Mouse (Mus musculus): Measurements from ENCODE around the gene Slc46a3.

Gene Slc46a3

DNA sequence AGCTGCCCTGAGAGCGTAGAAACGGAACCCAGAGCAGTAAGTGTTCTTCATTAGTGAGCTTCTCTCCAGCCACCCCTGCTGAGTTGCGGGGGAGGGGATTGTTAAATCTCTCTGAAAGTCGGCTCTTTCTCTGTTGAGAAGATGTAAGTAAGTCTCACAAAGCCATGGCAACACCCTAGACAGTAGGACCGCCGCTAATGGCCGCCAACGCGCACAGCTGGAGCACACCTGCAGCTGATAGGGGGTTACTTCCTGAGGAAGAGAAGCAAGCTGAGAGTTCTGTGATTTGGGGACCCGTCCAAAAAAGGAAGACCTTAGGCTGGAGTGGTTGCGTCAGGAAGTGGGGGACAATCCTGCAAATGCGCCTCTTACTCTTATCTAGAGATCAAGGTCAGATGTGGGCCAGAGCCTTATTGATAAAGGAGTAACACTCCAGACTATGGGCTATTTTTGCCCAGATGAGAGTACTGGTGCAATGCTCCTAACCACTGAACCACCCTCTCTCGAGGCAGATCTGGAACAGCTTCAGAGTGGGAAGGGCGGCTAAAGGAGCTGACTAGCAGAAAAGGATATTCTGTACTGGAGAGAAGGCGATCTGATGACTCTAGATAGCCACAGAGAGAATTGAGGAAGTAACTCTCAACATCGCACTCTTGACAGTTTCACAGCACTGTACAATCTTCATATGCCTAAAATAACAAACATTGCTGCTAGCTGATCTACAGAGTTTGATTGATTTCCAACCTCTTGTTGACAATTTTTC lies 1.0 kb upstream of the Slc46a3 start:
- DNase-seq (ENCODE audit: low read depth, low spot score): no peak

DNA sequence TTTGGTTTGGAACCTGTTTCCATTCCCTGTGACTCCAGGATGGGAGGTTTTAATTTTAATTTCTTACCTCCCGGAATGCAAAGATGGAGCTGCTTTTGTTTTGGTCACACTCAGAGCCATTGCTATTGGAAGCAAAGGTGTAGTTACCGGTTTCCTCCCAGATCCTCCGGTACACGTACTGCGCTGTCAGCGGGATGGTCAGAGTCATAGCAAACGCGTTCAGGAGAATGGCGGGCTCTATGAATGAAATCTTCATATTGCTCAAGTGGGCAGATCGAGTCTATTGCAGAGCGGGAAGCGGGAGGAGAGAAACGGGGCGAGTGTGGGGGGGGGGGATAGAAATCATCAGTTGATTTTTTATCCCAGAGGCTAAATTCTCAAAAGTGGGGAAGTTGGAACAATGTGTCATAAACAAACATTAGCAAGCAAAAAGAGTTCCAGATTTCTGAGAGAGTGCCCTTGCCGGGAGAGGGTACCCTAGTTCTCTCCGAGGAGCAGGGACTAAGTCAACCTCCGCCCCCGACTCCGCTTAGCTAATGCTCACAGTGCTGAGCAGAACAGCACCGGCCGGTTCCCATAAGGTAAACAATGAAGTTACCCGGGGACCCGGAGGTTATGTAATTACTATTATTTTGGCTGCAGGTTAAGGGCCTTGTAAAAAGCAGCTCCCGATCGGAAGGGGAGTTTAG lies 705 bp downstream of the Slc46a3 start:
- no peak for DNase-seq (ENCODE audit: low read depth, low spot score)

DNA sequence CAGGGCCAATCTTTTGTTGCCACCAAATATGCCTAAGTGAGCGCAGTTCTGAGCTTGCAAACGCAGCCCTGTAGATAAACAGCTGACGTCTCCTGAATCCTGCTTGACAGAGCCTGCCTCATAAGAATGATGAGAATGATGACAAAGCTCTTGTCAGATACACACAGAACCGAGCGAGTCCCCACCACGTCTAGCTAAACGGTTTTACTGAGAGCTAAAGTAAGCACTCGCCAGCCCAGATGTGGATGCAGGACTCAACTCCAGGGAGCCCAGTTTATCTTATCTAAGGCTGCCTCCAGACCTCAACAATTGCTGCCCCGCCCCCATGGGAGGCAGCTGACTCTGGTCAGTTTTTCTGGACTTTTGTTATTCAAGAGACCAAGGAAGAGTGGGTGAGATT lies 1.5 kb downstream of the Slc46a3 start:
- DNase-seq (ENCODE audit: low read depth, low spot score): no peak

DNA sequence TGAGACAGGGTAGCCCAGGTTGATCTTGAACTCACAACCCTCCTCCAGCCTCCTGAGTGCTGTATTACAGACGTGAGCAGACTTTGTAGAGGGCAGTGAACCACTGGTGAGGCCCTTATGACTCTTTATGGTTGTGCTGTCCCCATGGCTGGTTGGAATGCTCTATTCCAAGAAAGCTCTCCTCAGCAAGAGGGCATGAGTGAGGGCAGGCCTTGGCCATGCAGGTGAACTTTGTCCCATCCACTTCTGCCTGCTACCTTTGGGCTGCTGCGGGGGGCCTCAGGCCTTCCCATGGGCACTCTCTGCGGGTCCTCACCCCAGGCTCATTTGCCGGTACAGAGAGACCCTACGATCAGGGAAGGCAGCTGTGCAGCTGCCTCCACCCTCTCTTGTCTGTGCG lies 1.9 kb downstream of the Slc46a3 start:
- no peak for DNase-seq (ENCODE audit: low read depth, low spot score)

DNA sequence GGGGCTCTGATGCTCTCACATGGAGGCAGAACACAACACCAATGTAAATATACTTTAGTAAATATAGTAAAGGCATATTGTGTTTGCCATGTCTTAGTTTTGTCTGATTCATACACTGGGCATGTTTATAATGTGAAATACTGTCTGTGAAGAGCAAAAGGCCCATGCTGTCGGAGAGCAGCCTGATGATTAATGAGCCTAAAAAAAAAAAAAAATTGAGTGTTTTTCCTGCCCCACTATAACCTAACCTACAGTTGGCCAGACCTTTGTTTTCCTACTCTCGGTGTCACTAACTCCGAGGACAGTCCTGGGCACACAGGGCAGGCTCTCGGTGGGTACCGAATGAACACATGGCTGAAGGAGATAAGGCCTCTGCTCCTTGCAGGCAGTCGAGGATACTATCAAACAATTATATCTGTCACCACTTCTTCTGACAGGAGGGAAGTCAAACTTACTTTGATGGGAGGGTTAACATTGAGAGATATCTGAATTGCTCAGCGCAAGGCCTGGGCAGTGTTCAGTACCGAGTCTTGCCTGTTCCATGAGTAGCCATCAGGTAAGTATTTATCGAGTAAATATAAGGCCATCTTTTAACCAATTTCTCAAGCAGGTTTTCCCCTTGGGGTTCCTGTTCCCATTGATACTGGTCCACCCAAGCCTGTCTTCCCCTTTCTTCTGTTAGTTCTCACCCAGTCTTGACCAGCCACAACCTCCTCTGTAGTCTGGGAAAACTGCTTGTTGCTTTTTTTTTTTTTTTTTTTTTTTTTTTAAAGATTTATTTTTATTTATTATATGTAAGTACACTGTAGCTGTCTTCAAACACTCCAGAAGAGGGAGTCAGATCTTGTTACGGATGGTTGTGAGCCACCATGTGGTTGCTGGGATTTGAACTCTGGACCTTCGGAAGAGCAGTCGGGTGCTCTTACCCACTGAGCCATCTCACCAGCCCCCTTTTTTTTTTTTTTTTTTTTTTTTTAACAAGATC lies 6.0 kb downstream of the Slc46a3 start:
- peak; percentile 49 for DNase-seq (ENCODE audit: low read depth, low spot score)

DNA sequence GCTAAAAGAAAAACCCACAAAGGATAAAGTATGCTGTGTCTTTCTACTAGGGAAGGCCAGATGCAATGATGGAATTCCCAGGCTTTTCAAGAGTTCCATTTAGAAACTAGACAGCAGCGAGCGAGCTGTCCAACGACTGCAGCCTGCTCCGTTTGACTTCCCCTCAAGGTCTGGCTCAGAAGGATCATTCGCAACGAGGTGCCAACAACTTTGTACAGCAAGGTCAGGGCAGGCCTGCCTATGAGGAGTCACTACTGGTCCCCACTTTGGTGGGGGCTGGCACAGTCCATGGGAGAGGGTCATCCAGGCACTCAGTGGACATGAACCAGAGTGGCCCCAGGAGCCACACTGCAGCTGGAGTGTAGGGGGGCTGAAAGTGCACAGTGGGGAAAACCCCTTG lies 11.0 kb downstream of the Slc46a3 start:
- no peak for DNase-seq (ENCODE audit: low read depth, low spot score)

DNA sequence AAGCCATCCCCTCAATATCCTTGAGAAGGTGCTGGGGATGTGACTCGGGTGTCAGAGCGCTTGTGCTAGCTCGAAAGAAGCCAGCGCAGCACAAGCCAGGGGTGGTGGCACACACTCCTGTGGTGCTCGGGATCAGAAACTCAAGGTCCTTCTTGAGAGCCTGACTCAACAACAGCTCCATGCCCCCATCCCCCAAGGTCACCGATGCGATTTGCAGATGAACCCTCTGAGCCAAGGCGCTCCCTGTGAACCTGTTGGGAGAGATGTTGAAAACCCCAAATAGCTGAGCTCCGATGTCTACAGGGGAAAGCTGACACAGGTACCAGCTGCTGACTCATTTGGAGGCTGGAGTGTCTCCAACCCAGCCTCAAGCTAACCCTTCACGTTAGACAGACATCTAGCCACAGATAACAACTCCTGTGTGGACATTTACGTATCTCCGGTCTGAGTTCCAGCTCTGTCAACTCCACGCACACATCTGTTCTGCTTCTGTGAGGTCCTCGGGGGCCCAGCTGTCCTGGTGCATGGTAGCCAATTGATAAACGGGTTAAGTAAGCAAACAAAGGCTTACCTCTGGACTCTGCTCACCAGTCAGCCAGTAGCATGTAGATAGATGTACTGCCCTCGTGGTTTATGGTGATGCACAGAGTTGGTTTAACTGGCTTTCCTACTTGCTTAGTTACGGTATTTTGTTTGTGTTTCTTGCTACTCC lies 14.5 kb downstream of the Slc46a3 start:
- no peak for DNase-seq (ENCODE audit: low read depth, low spot score)

DNA sequence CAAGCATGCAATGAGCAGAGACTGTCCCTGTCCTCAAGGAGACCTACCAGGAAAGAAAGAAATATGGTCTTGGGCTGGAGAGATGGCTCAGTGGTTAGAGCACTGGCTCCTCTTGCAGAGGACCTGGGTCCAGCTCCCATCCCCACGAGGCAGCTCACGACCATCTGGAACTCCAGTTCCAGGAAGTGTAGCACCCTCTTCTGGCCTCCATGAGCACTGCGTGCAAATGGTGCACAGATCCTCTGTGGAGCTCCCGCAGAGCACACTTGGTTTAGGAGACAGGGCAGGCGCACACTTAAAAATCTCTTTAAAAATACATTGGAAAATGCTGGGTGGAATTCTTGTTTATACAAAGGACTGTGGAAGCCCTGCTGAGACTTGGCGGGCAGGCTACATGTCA lies 17.1 kb downstream of the Slc46a3 start:
- DNase-seq (ENCODE audit: low read depth, low spot score): no peak

DNA sequence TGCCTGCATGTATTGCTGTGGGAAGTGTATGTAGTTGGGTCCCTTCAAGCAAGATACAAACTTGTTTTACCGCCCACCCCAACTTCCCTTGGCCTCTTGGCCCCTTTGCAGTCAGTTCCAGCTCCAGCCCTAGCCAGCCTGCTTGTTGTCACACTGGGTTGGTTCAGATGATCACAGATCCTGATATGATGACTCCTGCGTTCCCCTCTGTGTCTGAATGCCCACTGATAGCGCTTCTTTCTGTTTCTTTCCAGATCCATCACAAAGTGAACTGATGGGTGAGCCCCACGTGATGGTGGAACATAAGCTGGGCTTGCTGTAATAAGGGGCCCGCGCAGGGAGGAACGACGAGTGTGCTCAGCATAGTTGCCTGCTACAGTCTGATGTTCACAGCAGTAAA lies 19.4 kb downstream of the Slc46a3 start:
- no peak for DNase-seq (ENCODE audit: low read depth, low spot score)

DNA sequence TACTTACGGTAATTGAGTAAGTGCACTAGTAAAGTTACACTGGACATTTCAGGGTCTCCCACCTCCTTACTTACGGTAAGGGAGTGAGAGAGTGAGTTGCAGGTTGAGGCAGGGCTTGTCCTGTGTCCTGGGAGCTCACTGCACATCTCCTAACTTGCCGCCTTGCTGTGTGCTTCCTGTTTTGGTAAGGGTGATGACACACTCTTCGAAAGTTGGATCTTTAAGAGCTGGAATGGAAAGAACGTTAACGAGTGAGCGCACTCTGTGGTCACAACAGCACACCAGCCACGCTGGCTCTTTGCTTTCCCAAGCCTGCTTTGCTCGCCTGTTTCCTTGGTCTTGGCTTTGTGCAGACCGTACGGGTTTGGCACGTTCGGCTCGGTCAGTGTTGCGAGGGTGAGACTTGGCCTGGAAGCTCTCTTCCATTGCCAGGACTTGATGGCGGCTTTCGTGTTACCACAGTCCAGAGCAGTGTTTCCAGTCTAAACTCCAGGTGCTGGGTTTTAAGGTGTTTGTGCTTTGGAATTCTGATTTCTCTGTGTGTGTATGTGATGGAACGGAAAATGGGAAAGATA lies 20.0 kb downstream of the Slc46a3 start:
- DNase-seq (ENCODE audit: low read depth, low spot score): no peak

DNA sequence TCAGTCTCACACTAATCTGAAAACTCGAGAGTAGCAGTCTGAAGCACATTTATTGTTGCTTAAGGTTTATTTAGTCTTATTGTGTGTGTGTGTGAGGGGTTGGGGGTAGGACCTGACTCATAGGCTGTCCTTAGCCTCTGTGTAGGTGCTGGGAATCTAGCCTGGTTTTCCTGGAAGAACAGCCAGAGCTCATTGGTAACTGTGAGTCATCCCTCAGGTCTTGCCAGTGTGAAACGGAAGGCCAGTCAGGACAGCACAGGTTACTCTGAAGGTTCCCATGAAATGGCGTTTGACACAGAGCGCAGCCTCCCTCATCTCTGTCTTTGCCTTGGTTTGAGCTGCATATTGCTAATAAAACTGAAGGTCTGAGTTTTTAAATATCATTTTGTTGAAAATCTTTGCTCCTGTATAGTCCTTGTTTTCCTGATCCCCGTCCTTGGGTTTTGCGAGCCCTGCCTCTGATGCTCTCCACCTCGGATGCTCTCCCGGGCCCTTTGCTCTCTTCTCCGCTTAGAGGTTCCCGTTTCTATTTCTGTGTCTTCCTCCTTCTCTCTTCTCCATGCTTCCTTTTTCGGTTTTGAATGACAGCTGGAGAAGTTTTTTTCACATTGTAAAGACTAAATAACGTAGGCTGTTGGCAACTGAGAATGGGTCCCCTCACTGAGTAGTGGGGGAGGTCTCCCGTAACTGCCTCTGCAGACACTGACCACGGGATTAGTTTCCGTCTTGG lies 23.4 kb downstream of the Slc46a3 start:
- DNase-seq (ENCODE audit: low read depth, low spot score): peak; percentile 41

DNA sequence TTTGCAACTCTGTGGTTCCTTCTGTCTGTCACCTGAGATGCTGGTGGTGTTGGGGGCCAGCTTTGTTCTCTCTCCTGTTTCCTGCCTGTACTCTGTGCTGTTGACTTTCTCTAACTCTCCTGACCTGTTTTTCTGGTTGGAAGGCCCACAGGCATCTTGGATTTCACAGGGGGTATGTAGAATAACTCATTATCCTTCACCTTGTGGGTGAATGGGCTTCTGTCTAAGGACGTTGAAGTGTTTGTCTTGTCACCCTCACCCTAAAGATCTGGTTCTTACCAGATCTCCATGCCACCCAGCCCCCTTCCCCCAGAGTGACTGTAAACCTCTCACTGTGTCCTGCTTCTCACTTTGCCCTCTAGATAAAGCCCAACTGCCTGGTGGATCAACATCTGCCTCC lies 24.3 kb downstream of the Slc46a3 start:
- no peak for DNase-seq (ENCODE audit: low read depth, low spot score)

DNA sequence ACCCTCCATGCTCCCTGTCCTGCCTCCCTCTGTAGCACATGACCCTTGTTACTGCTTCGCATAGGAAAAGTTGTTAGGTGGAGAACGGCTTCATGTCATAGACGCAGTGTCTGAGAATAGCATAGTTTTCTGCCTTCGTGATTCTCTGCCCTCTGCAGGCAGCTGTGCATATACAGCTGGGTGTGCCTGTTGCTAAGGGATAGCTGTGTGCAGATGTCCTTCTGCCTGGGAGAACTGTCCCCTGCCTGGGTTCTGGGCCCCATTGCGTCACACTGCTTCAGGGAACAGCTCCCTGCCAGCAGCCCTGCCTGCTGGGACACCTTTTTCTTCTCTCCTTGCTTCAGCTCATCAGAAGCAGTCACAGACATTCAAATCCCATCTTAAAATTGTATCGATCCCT lies 25.0 kb downstream of the Slc46a3 start:
- DNase-seq (ENCODE audit: low read depth, low spot score): no peak

DNA sequence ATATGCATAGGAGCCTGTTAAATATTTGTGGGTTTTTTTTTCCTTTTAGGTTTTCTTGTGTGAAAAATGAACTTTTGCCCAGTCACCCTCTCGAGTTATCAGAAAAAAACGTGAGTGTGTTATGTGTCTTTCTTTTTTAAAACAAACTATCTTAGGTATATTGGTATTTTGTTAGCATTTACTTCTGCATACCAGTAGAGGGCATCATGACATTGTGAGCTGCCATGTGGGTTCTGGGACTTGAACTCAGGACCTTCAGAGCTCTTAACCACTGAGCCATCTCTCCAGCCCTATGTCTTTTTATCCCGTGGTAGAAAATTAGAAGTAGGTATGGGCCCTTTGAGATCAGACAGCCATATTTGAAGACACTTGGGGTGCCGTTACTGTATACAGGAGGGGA lies 25.9 kb downstream of the Slc46a3 start:
- DNase-seq (ENCODE audit: low read depth, low spot score): no peak

DNA sequence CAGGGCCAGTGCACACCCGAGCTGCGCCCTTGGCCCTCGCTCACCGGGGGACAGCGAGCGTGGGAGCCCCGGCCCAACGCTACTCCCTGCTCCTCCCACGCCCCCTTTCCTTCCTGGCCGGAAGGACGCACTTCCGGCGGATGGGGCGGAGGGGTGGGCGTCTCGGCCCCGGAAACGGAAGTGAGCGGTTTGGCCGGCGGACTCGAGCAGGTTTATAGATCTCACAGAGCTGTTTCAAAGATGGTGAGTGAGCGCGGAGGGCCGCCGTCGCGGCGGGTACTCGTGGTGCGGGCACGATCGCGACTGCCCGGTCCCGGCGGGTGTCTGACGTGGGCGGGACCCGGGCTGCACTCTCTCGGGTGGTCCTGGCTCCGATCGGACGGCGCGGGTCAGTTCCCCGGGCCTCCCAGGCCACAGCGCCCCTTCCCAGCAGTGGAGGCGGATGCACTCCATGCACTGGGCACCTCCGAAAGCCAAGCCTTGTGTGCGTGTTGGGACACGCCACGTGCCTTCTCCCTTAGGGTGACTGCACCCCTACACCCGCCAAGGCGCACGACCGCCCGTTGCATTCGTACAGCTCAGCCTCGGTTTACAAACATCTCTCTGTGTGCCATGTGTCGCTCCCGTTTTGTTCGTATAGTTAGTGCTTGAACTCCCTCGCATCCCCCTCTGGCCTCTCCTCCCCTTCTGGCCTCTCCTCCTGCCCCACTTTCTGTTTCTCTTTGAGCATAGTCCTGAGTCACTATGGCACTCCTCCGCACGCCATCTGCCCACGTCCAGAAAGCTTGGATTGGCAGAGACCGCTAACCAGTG lies 34.0 kb downstream of the Slc46a3 start, which contains the start of gene Pomp:
Gene Pomp (plus strand): TSS at position 13 of the 813 bp plus-strand sequence.
- DNase-seq (ENCODE audit: low read depth, low spot score): peak; percentile 96

DNA sequence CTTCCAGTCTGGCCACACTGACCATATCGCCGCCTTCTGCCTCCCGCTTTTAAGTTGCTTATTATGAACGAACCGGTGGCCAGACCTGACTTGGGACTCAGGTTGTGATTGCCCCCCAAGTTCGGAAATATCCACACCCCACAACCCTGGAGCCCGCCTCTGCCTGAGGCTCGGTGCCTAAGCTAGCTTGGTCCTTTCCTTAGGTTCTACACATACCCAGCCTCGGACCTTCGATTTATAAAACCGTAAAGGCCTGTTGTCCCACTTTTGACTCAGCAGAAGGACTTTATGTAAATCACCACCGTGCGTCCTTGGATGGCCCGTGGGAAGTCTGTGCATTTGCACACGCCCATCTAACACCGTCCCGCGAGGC lies 34.6 kb downstream of the Slc46a3 start:
- DNase-seq (ENCODE audit: low read depth, low spot score): no peak

DNA sequence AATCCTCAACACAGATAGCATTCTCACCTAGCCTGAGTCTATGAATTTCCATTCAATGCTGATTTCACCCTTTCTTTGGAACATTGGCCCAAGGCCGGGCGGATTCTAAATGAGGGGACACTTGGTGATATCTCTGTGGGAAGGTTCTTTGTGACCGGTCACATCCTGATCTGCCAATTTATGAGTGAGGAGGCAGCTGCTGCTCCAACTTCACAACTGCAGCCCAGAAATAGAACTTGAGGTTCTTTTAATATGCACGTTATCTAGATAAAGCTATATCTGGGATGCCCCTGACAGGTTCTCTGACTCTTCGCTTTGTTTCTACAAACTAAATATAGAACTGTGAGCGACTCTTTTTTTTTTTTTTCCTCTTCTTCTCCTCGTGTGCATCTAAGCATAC lies 44.4 kb downstream of the Slc46a3 start:
- DNase-seq (ENCODE audit: low read depth, low spot score): no peak

DNA sequence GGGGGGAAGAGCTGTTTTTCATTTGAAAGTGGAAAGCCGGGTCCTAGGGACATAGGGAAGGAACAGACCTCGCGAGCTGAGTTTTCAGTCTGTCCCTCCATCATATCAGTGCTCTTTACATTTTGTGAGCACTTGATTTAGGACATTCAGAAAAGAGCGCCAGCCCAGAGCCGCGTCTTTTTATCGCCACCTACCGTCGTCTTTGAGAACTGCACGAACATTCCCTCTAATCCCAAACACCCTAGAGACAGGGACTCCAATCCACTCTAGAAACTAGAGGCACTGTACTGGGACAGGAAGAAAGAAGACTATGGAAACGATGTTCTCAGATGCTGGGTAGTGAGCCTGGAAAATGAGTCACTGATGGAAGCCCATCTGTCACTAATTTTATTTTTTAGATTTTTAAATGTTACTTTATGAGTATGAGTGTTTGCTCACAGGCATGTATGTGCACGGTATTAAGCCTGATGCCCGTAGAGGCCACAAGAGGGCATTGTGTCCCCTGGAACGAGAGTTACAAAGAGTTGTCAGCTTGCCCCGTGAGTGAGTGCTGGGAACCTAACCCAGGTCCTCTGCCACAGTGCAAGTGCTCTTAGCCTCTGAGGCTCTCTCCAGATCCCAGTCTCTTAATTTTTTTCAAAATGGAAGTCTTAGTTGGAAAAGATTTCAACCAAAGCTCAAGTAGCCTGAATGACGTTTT lies 46.3 kb downstream of the Slc46a3 start:
- DNase-seq (ENCODE audit: low read depth, low spot score): peak; percentile 93

DNA sequence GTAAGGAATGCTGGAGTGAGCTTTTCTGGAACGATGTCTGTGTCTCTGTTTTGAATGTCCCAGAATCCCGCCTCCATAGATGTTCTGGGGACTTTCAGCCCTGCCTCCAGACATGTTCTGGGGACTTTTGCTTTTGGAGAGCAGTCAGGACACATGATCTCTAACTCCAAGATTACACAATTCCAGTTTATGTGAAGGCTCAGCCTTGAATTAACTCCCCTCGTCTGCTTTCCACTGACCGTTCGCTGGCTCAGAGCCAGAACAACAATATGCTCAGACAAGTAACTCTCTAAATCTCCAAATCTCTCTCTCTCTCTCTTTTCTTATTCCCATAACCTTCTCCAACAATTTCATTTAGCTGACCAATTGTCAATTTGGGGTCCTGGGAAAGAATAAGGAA lies 47.3 kb downstream of the Slc46a3 start:
- DNase-seq (ENCODE audit: low read depth, low spot score): no peak
